Mouse (Mus musculus): ENCODE measurements around the gene Cnr2. TPM values are rescaled to one million over a fixed set of nuclear protein-coding genes. Genes with fewer than 3 reads are reported as not detected.

Cnr2 gene
- polyA plus RNA-seq, 1 experiment from 2014 or later = 0.25 TPM

GRCm38 (mm10) chr4:135913433-135913832 is 18.2 kb downstream of the Cnr2 start:
- no peaks in the 10 kb centered on the region for H3K27me3 ChIP-seq
- H3K9me3 ChIP-seq = no peaks in the 10 kb centered on the region
- H3K4me3 ChIP-seq = no peak overlapping the region
- ATAC-seq (ENCODE audit: low read depth) = no peak
- peak overlapping the region; percentile 62 for H3K27ac ChIP-seq (replicated peaks)
- H3K36me3 ChIP-seq = no peaks in the 10 kb centered on the region
- no peak overlapping the region for H3K4me2 ChIP-seq
- peaks cover 13% of the 10 kb centered on the region for H3K4me1 ChIP-seq (replicated peaks)
- no peak overlapping the region for H3K9ac ChIP-seq
- WGBS = 74% methylated on average over 4 of the region's 4 CpGs

DNA sequence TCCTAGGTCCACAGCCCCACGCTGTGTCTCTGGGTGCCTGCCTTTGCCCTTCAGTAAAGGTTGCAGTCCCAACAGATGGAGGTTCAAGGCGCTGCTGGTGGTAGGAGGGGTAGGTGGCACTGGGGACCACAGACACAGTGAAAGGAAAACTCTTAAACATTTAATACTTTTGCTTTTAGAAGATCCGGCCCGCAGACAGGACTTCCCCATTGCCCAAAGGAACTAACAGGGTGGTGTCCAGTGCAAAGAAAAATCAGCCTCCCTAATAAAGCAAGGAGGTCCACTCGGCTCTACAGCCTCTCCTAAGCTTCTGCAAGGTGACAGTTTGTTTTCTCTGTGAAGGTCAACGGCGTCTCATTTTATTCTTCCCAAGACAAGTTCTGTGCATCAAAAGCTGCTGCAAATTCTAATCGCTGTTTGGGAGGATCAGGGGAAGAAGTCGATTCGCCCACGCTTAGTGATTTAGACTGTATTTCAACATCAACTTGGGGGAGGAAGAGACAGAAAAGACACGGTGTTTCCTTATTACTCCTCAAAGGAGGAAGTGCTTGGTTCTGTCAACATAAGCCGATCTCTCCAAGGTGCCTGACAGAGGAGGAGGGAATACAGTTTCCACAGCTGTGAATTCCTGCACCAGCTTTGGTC is 23.6 kb downstream of the Cnr2 start:
- Histone ChIP-seq H3K27ac (replicated peaks) (no peak overlapping the region), H3K36me3 (peaks cover 10% of the 10 kb centered on the region; the same call in 1 of the 2 replicates), H3K4me1 (replicated peaks) (peaks cover 19% of the 10 kb centered on the region), H3K9me3 (no peaks in the 10 kb centered on the region), H3K4me2 (no peak overlapping the region), H3K9ac (no peak overlapping the region), H3K27me3 (no peaks in the 10 kb centered on the region), H3K4me3 (no peak overlapping the region)
- 89% methylated on average over 13 of the region's 13 CpGs for WGBS
- no peak for ATAC-seq (ENCODE audit: low read depth)

- H3K27ac ChIP-seq (replicated peaks) = no peak overlapping the region
- H3K4me1 ChIP-seq (replicated peaks) = peaks cover 19% of the 10 kb centered on the region
- H3K36me3 ChIP-seq = peaks cover 10% of the 10 kb centered on the region; the same call in 1 of the 2 replicates
- ATAC-seq (ENCODE audit: low read depth) = no peak
- H3K27me3 ChIP-seq = no peaks in the 10 kb centered on the region
- WGBS = 89% methylated on average over 3 of the region's 3 CpGs
- no peak overlapping the region for H3K4me3 ChIP-seq
- H3K9me3 ChIP-seq = no peaks in the 10 kb centered on the region
- H3K9ac ChIP-seq = no peak overlapping the region
- no peak overlapping the region for H3K4me2 ChIP-seq
These were observed 24.1 kb downstream of the Cnr2 start for GRCm38 (mm10) chr4:135919280-135919639.

GRCm38 (mm10) chr4:135920304-135921241 is 25.4 kb downstream of the Cnr2 start, which contains the start of gene Fuca1:
Gene Fuca1, plus strand, starts transcription at chr4:135920735.
- H3K4me2 ChIP-seq = peak within 1 kb of the TSS; percentile 87
- peak within 1 kb of the TSS; percentile 84 for H3K27ac ChIP-seq (replicated peaks)
- H3K4me3 ChIP-seq = peak within 1 kb of the TSS; percentile 61
- H3K27me3 ChIP-seq = no peaks in the 10 kb centered on the region
- peaks cover 18% of the 10 kb centered on the region for H3K36me3 ChIP-seq
- H3K4me1 ChIP-seq (replicated peaks) = peaks cover 19% of the 10 kb centered on the region
- H3K9ac ChIP-seq = peak within 1 kb of the TSS; percentile 79
- H3K9me3 ChIP-seq = no peaks in the 10 kb centered on the region
- peak; percentile 98 for ATAC-seq (ENCODE audit: low read depth)
- 2% methylated on average over 60 of the region's 60 CpGs for WGBS

- Histone ChIP-seq H3K27ac (replicated peaks) (peak overlapping the region; percentile 84), H3K4me3 (peak overlapping the region; percentile 61), H3K4me1 (replicated peaks) (peaks cover 19% of the 10 kb centered on the region), H3K27me3 (no peaks in the 10 kb centered on the region), H3K9ac (peak overlapping the region; percentile 79), H3K36me3 (peaks cover 28% of the 10 kb centered on the region), H3K9me3 (no peaks in the 10 kb centered on the region), H3K4me2 (peak overlapping the region; percentile 87)
- WGBS = 7% methylated on average over 26 of the region's 26 CpGs
- peak; percentile 54 for ATAC-seq (ENCODE audit: low read depth)
These were observed 26.3 kb downstream of the Cnr2 start for GRCm38 (mm10) chr4:135921257-135922120.

- peak overlapping the region; percentile 61 for H3K4me3 ChIP-seq
- no peak for ATAC-seq (ENCODE audit: low read depth)
- H3K9ac ChIP-seq = peak overlapping the region; percentile 79
These were observed 27.0 kb downstream of the Cnr2 start for GRCm38 (mm10) chr4:135922190-135922589.

DNA sequence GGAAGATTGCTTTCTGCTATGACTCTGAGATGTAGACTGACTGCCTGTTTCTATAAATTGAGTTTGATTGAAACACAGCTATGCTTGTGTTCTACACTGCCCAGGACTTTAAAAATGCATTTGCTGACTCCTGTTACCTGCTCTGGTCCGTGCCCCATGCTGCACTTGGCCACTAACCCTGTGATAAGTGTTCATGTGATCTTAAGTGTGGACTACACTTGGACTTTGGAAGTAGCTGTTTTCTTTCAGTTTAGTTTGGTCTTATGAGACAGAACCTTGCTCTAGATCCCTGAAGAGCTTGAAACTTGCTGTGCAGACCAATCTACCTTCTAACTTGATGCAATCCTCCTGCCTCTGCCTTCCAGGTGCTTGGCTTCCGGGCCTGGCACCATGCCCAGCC is 29.2 kb downstream of the Cnr2 start:
- Histone ChIP-seq H3K9ac (no peak overlapping the region), H3K4me3 (no peak overlapping the region), H3K36me3 (peaks cover 33% of the 10 kb centered on the region), H3K4me1 (replicated peaks) (peaks cover 19% of the 10 kb centered on the region), H3K4me2 (no peak overlapping the region), H3K9me3 (no peaks in the 10 kb centered on the region), H3K27ac (replicated peaks) (no peak overlapping the region), H3K27me3 (no peaks in the 10 kb centered on the region)
- ATAC-seq (ENCODE audit: low read depth) = no peak
- 92% methylated on average over 2 of the region's 2 CpGs for WGBS

More at GRCm38 (mm10) chr4:135922190-135922589, 27.0 kb downstream of the Cnr2 start:
- no peak overlapping the region for H3K27ac ChIP-seq (replicated peaks)
- no peaks in the 10 kb centered on the region for H3K27me3 ChIP-seq
- H3K4me2 ChIP-seq = peak overlapping the region; percentile 87
- 93% methylated on average over 1 of the region's 1 CpGs for WGBS
- H3K4me1 ChIP-seq (replicated peaks) = peaks cover 19% of the 10 kb centered on the region
- H3K36me3 ChIP-seq = peaks cover 33% of the 10 kb centered on the region
- H3K9me3 ChIP-seq = no peaks in the 10 kb centered on the region

GRCm38 (mm10) chr4:135925341-135925740 is 30.1 kb downstream of the Cnr2 start:
- peaks cover 19% of the 10 kb centered on the region for H3K4me1 ChIP-seq (replicated peaks)
- no peak for ATAC-seq (ENCODE audit: low read depth)
- H3K9ac ChIP-seq = no peak overlapping the region
- H3K36me3 ChIP-seq = peaks cover 35% of the 10 kb centered on the region
- H3K4me3 ChIP-seq = no peak overlapping the region
- no peak overlapping the region for H3K4me2 ChIP-seq
- no peaks in the 10 kb centered on the region for H3K27me3 ChIP-seq
- H3K9me3 ChIP-seq = no peaks in the 10 kb centered on the region
- no peak overlapping the region for H3K27ac ChIP-seq (replicated peaks)
- 90% methylated on average over 5 of the region's 5 CpGs for whole genome bisulfite sequencing

DNA sequence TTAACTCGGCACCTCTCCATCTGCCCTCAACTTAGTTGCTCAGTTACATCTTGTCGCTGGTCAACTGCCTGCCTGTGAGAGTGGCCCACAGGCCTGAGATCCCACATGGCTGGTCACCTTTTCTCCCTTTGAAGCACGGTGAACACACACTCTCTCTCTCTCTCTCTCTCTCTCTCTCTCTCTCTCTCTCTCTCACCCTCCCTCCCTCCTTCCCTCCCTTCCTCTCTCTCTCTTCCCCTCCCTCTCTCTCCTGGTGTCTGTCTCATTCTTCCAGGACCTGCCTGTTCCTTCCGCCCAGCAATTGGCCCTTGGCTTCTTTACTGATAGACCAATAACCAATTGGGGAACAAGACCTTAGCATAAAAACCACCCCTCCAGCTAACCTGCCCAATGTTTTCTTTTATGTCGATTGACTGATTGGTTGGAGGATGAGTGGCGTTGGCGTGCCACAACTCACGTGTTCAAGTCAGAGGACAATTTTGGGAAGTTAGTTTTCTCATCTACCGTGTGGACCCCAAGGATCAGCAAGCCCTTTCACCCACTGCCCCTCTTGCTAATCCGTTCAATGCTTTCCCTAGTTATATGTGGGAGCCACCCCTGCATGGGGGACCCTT is 31.1 kb downstream of the Cnr2 start:
- Histone ChIP-seq H3K27me3 (no peaks in the 10 kb centered on the region), H3K27ac (replicated peaks) (no peak overlapping the region), H3K9me3 (no peaks in the 10 kb centered on the region), H3K36me3 (peaks cover 45% of the 10 kb centered on the region), H3K4me3 (no peak overlapping the region), H3K4me2 (no peak overlapping the region), H3K4me1 (replicated peaks) (peaks cover 18% of the 10 kb centered on the region), H3K9ac (no peak overlapping the region)
- ATAC-seq (ENCODE audit: low read depth) = no peak
- 90% methylated on average over 10 of the region's 10 CpGs for WGBS

- ATAC-seq (ENCODE audit: low read depth) = no peak
- no peak overlapping the region for H3K4me2 ChIP-seq
- no peak overlapping the region for H3K9ac ChIP-seq
- H3K27me3 ChIP-seq = no peaks in the 10 kb centered on the region
- WGBS = 93% methylated on average over 3 of the region's 3 CpGs
- no peak overlapping the region for H3K27ac ChIP-seq (replicated peaks)
- H3K4me3 ChIP-seq = no peak overlapping the region
- no peaks in the 10 kb centered on the region for H3K9me3 ChIP-seq
- peaks cover 12% of the 10 kb centered on the region for H3K4me1 ChIP-seq (replicated peaks)
- H3K36me3 ChIP-seq = peaks cover 48% of the 10 kb centered on the region
These were observed 31.7 kb downstream of the Cnr2 start for GRCm38 (mm10) chr4:135926861-135927260.

DNA sequence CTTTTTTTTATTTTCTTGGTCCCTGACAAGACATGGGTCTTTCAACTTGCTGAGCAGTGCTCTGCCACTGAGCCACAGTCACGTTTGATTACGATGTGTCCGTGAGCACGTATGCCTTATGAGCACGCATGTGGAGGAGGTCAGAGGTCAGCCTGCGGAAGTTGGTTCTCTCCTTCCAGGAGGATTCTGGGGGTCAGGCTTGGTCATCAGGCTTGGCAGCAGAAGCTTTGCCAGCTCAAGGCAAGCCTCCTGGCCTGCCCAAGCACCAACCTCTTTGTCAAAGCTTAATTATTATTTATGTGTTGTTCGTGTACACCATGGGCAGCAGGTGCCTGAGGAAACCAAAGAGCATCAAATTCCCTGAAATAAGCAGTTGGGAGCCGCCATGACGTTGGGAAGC is 33.2 kb downstream of the Cnr2 start:
- Histone ChIP-seq H3K27ac (replicated peaks) (no peak overlapping the region), H3K4me3 (no peak overlapping the region), H3K9ac (no peak overlapping the region), H3K36me3 (peaks cover 50% of the 10 kb centered on the region), H3K4me1 (replicated peaks) (no peaks in the 10 kb centered on the region), H3K4me2 (no peak overlapping the region), H3K27me3 (no peaks in the 10 kb centered on the region), H3K9me3 (no peaks in the 10 kb centered on the region)
- no peak for ATAC-seq (ENCODE audit: low read depth)
- WGBS = 77% methylated on average over 9 of the region's 9 CpGs
